Mouse (Mus musculus) stomach, adult 2 months (tissue): ENCODE results near the gene Galns. TPM values are rescaled to one million over a fixed set of nuclear protein-coding genes. Genes with fewer than 3 reads are reported as not detected.

Experiments
- polyA plus RNA-seq: library from polyadenylated mRNA; depleted of rRNA; stranded (reverse); fragments of >200 nt; gene quantifications from 2 replicates; pipeline ENCODE4 v1.2.3, GENCODE M21; 2012; rRNA removed

Gene Galns
- 3.8 and 5.1 TPM in 2 replicates for polyA plus RNA-seq

GRCm38 (mm10) chr8:122611295-122612133 lies at the start of gene Galns, which contains the start of gene Trappc2l:
Galns (minus strand) TSS chr8:122611463.
Trappc2l (plus strand) TSS chr8:122611640.

GRCm38 (mm10) chr8:122622727-122623126 lies 11.5 kb upstream of the Galns start, which contains the start of gene Pabpn1l:
Pabpn1l (minus strand) TSS chr8:122622739.

DNA sequence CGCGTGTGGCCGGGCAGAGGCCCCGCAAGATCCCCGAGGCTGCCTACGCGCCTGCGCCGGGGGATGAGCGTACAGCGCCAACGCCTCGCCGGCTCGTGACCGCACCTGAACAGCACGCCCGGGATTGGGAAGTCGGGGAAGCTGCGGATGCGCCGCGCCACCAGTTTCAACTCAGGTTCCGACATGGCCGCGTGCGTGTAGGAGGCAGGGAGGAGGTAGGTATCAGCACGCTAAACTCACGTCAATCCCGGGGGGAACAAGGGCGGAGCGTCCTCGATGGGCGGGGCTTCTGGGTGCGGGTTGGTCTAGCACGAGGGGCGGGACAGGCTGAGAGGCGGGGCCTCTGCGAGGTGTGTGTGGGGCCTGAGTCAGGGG lies 34.6 kb downstream of the Galns start, which contains the start of gene Aprt:
Gene Aprt (minus strand): TSS at position 262 of the 375 bp plus-strand sequence.

GRCm38 (mm10) chr8:122567361-122568108 lies 43.7 kb downstream of the Galns start, which contains the start of gene Cdt1:
Cdt1 (plus strand) TSS chr8:122568015.

GRCm38 (mm10) chr8:122551265-122552051 lies 59.8 kb downstream of the Galns start, which contains the start of gene Piezo1:
Piezo1 (minus strand) TSS chr8:122551329.

Other genes starting within 250 kb of the Galns start
- 8.7 and 12.0 TPM in 2 replicates for gene Zc3h18, start 234.9 kb downstream of the Galns start, polyA plus RNA-seq
- 0.62 TPM in 1 of 2 replicates, not detected in the other for gene Il17c, start 189.4 kb downstream of the Galns start, polyA plus RNA-seq
- gene Cyba, start 178.5 kb downstream of the Galns start, polyA plus RNA-seq: 98.1 and 167 TPM in 2 replicates
- 23.8 and 27.7 TPM in 2 replicates for gene Mvd, start 168.0 kb downstream of the Galns start, polyA plus RNA-seq
- gene Snai3, start 150.7 kb downstream of the Galns start, polyA plus RNA-seq: 3.2 and 5.0 TPM in 2 replicates
- gene Rnf166, start 135.4 kb downstream of the Galns start, polyA plus RNA-seq: 34.2 and 46.6 TPM in 2 replicates
- gene Ctu2, start 135.3 kb downstream of the Galns start, polyA plus RNA-seq: 20.3 and 26.9 TPM in 2 replicates
- 41.3 and 43.5 TPM in 2 replicates for gene Piezo1, start 60.1 kb downstream of the Galns start, polyA plus RNA-seq
- gene Cdt1, start 43.4 kb downstream of the Galns start, polyA plus RNA-seq: 8.9 and 27.7 TPM in 2 replicates
- 143 and 230 TPM in 2 replicates for gene Aprt, start 34.6 kb downstream of the Galns start, polyA plus RNA-seq
- gene Trappc2l, start 177 bp upstream of the Galns start, polyA plus RNA-seq: 70.7 and 75.9 TPM in 2 replicates
- 0.14 TPM in 1 of 2 replicates, not detected in the other for gene Pabpn1l, start 11.3 kb upstream of the Galns start, polyA plus RNA-seq
- gene Cbfa2t3, start 87.6 kb upstream of the Galns start, polyA plus RNA-seq: 5.2 and 6.4 TPM in 2 replicates
- gene Acsf3, start 164.0 kb upstream of the Galns start, polyA plus RNA-seq: 13.9 and 15.6 TPM in 2 replicates
- gene Cdh15, start 236.5 kb upstream of the Galns start, polyA plus RNA-seq: 0.13 and 0.23 TPM in 2 replicates